Mouse (Mus musculus): ENCODE results near the gene Mapkapk5. TPM values are rescaled to one million over a fixed set of nuclear protein-coding genes. Genes with fewer than 3 reads are reported as not detected.
A peak's percentile ranks its signal among the peaks of the same experiment; 100 is the strongest.

Mapkapk5 gene
- polyA plus RNA-seq, 1 experiment from 2014 or later = 38.5 TPM

GRCm38 (mm10) chr5:121583765-121584501, 38.2 kb upstream of the Mapkapk5 start:
- Histone ChIP-seq H3K9me3 (no peaks in the 10 kb centered on the region), H3K4me3 (no peak overlapping the region), H3K27ac (no peak overlapping the region), H3K36me3 (peaks cover 15% of the 10 kb centered on the region), H3K27me3 (ENCODE audit: insufficient read depth, poor library complexity, severe bottlenecking) (no peaks in the 10 kb centered on the region), H3K4me1 (peaks cover 16% of the 10 kb centered on the region)
- WGBS = 57% methylated on average over 12 of the region's 12 CpGs
- peak; percentile 82 for DNase-seq (ENCODE audit: low spot score)

- no peak for DNase-seq (ENCODE audit: low spot score)
- Histone ChIP-seq H3K36me3 (peaks cover 23% of the 10 kb centered on the region), H3K4me1 (peaks cover 16% of the 10 kb centered on the region), H3K4me3 (no peak overlapping the region), H3K9me3 (no peaks in the 10 kb centered on the region), H3K27ac (no peak overlapping the region), H3K27me3 (ENCODE audit: insufficient read depth, poor library complexity, severe bottlenecking) (no peaks in the 10 kb centered on the region)
- WGBS = 89% methylated on average over 8 of the region's 8 CpGs
Measured at GRCm38 (mm10) chr5:121581945-121582344, 36.2 kb upstream of the Mapkapk5 start.

- no peak for DNase-seq (ENCODE audit: low spot score)
- Histone ChIP-seq H3K27me3 (ENCODE audit: insufficient read depth, poor library complexity, severe bottlenecking) (peaks cover 4% of the 10 kb centered on the region; the same call in 1 of the 2 replicates), H3K36me3 (peaks cover 30% of the 10 kb centered on the region), H3K9me3 (no peaks in the 10 kb centered on the region), H3K27ac (no peak overlapping the region), H3K4me3 (no peak overlapping the region), H3K4me1 (no peaks in the 10 kb centered on the region)
- WGBS = 87% methylated on average over 11 of the region's 11 CpGs
Measured at GRCm38 (mm10) chr5:121576927-121577488, 31.3 kb upstream of the Mapkapk5 start.

- WGBS = 91% methylated on average over 11 of the region's 11 CpGs
Measured at GRCm38 (mm10) chr5:121575867-121576266, 30.2 kb upstream of the Mapkapk5 start.

GRCm38 (mm10) chr5:121574145-121574544, 28.4 kb upstream of the Mapkapk5 start:
- no peaks in the 10 kb centered on the region for H3K9me3 ChIP-seq
- peaks cover 4% of the 10 kb centered on the region; the same call in 1 of the 2 replicates for H3K27me3 ChIP-seq (ENCODE audit: insufficient read depth, poor library complexity, severe bottlenecking)
- H3K4me1 ChIP-seq = no peaks in the 10 kb centered on the region
- peaks cover 24% of the 10 kb centered on the region for H3K36me3 ChIP-seq
- no peak for DNase-seq (ENCODE audit: low spot score)
- H3K4me3 ChIP-seq = no peak overlapping the region
- no peak overlapping the region for H3K27ac ChIP-seq
- WGBS = 88% methylated on average over 13 of the region's 13 CpGs

More at GRCm38 (mm10) chr5:121575867-121576266, 30.2 kb upstream of the Mapkapk5 start:
- no peak for DNase-seq (ENCODE audit: low spot score)
- H3K4me1 ChIP-seq = no peaks in the 10 kb centered on the region
- H3K27me3 ChIP-seq (ENCODE audit: insufficient read depth, poor library complexity, severe bottlenecking) = peaks cover 4% of the 10 kb centered on the region; the same call in 1 of the 2 replicates
- no peak overlapping the region for H3K27ac ChIP-seq
- no peaks in the 10 kb centered on the region for H3K9me3 ChIP-seq
- H3K4me3 ChIP-seq = no peak overlapping the region
- H3K36me3 ChIP-seq = peaks cover 30% of the 10 kb centered on the region

GRCm38 (mm10) chr5:121570787-121571186, 25.1 kb upstream of the Mapkapk5 start:
- Histone ChIP-seq H3K27ac (no peak overlapping the region), H3K27me3 (ENCODE audit: insufficient read depth, poor library complexity, severe bottlenecking) (peaks cover 4% of the 10 kb centered on the region; the same call in 1 of the 2 replicates), H3K4me1 (peaks cover 20% of the 10 kb centered on the region), H3K4me3 (no peak overlapping the region), H3K36me3 (peaks cover 14% of the 10 kb centered on the region; the same call in 1 of the 2 replicates), H3K9me3 (no peaks in the 10 kb centered on the region)
- DNase-seq (ENCODE audit: low spot score) = no peak
- WGBS = 75% methylated on average over 1 of the region's 1 CpGs

- peaks cover 14% of the 10 kb centered on the region; the same call in 1 of the 2 replicates for H3K36me3 ChIP-seq
- 75% methylated on average over 9 of the region's 9 CpGs for WGBS
- H3K27ac ChIP-seq = no peak overlapping the region
- no peak for DNase-seq (ENCODE audit: low spot score)
- no peak overlapping the region for H3K4me3 ChIP-seq
- H3K27me3 ChIP-seq (ENCODE audit: insufficient read depth, poor library complexity, severe bottlenecking) = peaks cover 4% of the 10 kb centered on the region; the same call in 1 of the 2 replicates
- H3K9me3 ChIP-seq = no peaks in the 10 kb centered on the region
- H3K4me1 ChIP-seq = peaks cover 20% of the 10 kb centered on the region
Measured at GRCm38 (mm10) chr5:121569881-121570420, 24.2 kb upstream of the Mapkapk5 start.

- no peaks in the 10 kb centered on the region for H3K9me3 ChIP-seq
- 0 out of 2 replicates have a peak, but pooled peaks cover 7% of the 10 kb centered on the region for H3K36me3 ChIP-seq
- 87% methylated on average over 16 of the region's 16 CpGs for WGBS
- peaks cover 27% of the 10 kb centered on the region for H3K4me1 ChIP-seq
- H3K4me3 ChIP-seq = no peak overlapping the region
- DNase-seq (ENCODE audit: low spot score) = no peak
- H3K27me3 ChIP-seq (ENCODE audit: insufficient read depth, poor library complexity, severe bottlenecking) = no peaks in the 10 kb centered on the region
- H3K27ac ChIP-seq = no peak overlapping the region
Measured at GRCm38 (mm10) chr5:121566035-121566681, 20.5 kb upstream of the Mapkapk5 start.

- Histone ChIP-seq H3K9me3 (no peaks in the 10 kb centered on the region), H3K4me1 (peaks cover 27% of the 10 kb centered on the region), H3K4me3 (peak overlapping the region; percentile 48), H3K27ac (peak overlapping the region; percentile 64), H3K27me3 (ENCODE audit: insufficient read depth, poor library complexity, severe bottlenecking) (no peaks in the 10 kb centered on the region), H3K36me3 (no peaks in the 10 kb centered on the region)
- 6% methylated on average over 11 of the region's 11 CpGs for WGBS
- peak; percentile 93 for DNase-seq (ENCODE audit: low spot score)
Measured at GRCm38 (mm10) chr5:121564468-121564895, 18.8 kb upstream of the Mapkapk5 start.

GRCm38 (mm10) chr5:121562436-121562835, 16.7 kb upstream of the Mapkapk5 start:
- Histone ChIP-seq H3K27ac (no peak overlapping the region), H3K9me3 (no peaks in the 10 kb centered on the region), H3K27me3 (ENCODE audit: insufficient read depth, poor library complexity, severe bottlenecking) (peaks cover 7% of the 10 kb centered on the region; the same call in 1 of the 2 replicates), H3K4me1 (peaks cover 20% of the 10 kb centered on the region), H3K4me3 (no peak overlapping the region), H3K36me3 (no peaks in the 10 kb centered on the region)
- DNase-seq (ENCODE audit: low spot score) = no peak
- WGBS = 81% methylated on average over 3 of the region's 3 CpGs

- no peak overlapping the region for H3K4me3 ChIP-seq
- no peaks in the 10 kb centered on the region for H3K27me3 ChIP-seq (ENCODE audit: insufficient read depth, poor library complexity, severe bottlenecking)
- no peak for DNase-seq (ENCODE audit: low spot score)
- no peaks in the 10 kb centered on the region for H3K36me3 ChIP-seq
- WGBS = 78% methylated on average over 7 of the region's 7 CpGs
- H3K27ac ChIP-seq = no peak overlapping the region
- H3K9me3 ChIP-seq = no peaks in the 10 kb centered on the region
- peaks cover 18% of the 10 kb centered on the region for H3K4me1 ChIP-seq
Measured at GRCm38 (mm10) chr5:121549196-121549595, 3.5 kb upstream of the Mapkapk5 start.

GRCm38 (mm10) chr5:121547084-121547483, 1.4 kb upstream of the Mapkapk5 start:
- H3K9me3 ChIP-seq = no peaks in the 10 kb centered on the region
- 91% methylated on average over 3 of the region's 3 CpGs for WGBS
- no peaks in the 10 kb centered on the region for H3K36me3 ChIP-seq
- H3K4me3 ChIP-seq = no peak overlapping the region
- peaks cover 27% of the 10 kb centered on the region for H3K4me1 ChIP-seq
- peak; percentile 79 for DNase-seq (ENCODE audit: low spot score)
- H3K27me3 ChIP-seq (ENCODE audit: insufficient read depth, poor library complexity, severe bottlenecking) = no peaks in the 10 kb centered on the region
- no peak overlapping the region for H3K27ac ChIP-seq

- H3K36me3 ChIP-seq = no peaks in the 10 kb centered on the region
- H3K27ac ChIP-seq = peak overlapping the region; percentile 100
- H3K27me3 ChIP-seq (ENCODE audit: insufficient read depth, poor library complexity, severe bottlenecking) = no peaks in the 10 kb centered on the region
- peak overlapping the region; percentile 100 for H3K4me3 ChIP-seq
- peaks cover 27% of the 10 kb centered on the region for H3K4me1 ChIP-seq
- 40% methylated on average over 6 of the region's 6 CpGs for WGBS
- peak; percentile 82 for DNase-seq (ENCODE audit: low spot score)
- no peaks in the 10 kb centered on the region for H3K9me3 ChIP-seq
Measured at GRCm38 (mm10) chr5:121546530-121546895, 808 bp upstream of the Mapkapk5 start.
